Mouse (Mus musculus) C2C12 (cell line): ENCODE data around the gene Tatdn3. TPM values are rescaled to one million over a fixed set of nuclear protein-coding genes. Genes with fewer than 3 reads are reported as not detected.

ENCODE experiments used
- H3K27me3 ChIP-seq: one replicate; pipeline ENCODE4 v1.6.1; 2011; ENCODE audit not compliant: control insufficient read depth, insufficient read depth, insufficient read length
- H3K36me3 ChIP-seq: one replicate; pipeline ENCODE4 v1.6.1; 2011; ENCODE audit not compliant: control insufficient read depth, insufficient read depth
- H3K4me3 ChIP-seq: one replicate; pipeline ENCODE4 v1.5.1; 2011; ENCODE audit warnings: mild to moderate bottlenecking, control low read depth; ENCODE audit not compliant: poor library complexity, insufficient read depth, severe bottlenecking
- H3K79me2 ChIP-seq: one replicate; pipeline ENCODE4 v1.6.1; 2011; ENCODE audit not compliant: control insufficient read depth, insufficient read depth
- H3K79me3 ChIP-seq: one replicate; pipeline ENCODE4 v1.6.1; 2011; ENCODE audit warnings: low read depth, control low read depth
- H3ac ChIP-seq: one replicate; pipeline ENCODE3; 2011; ENCODE audit warnings: low read depth; ENCODE audit not compliant: control insufficient read depth, insufficient read length
- CEBPB ChIP-seq: IDR thresholded peaks from one replicate; pipeline ENCODE4 v1.6.1; 2011; ENCODE audit warnings: low read depth, mild to moderate bottlenecking, control low read depth, moderate library complexity
- CTCF ChIP-seq: IDR thresholded peaks from one replicate; pipeline ENCODE4 v1.5.1; 2011; ENCODE audit not compliant: control insufficient read depth, insufficient read depth, insufficient read length
- FOSL1 ChIP-seq: IDR thresholded peaks from one replicate; pipeline ENCODE4 v1.8.0; 2011; ENCODE audit warnings: mild to moderate bottlenecking, low read length; ENCODE audit not compliant: poor library complexity, insufficient read depth, severe bottlenecking
- MAX ChIP-seq: IDR thresholded peaks from one replicate; pipeline ENCODE4 v1.6.1; 2011; ENCODE audit warnings: mild to moderate bottlenecking, control low read depth
- MYOD1 ChIP-seq: IDR thresholded peaks from one replicate; pipeline ENCODE4 v1.6.1; 2011; ENCODE audit warnings: low read depth; ENCODE audit not compliant: control insufficient read depth, insufficient read length
- MYOG ChIP-seq: IDR thresholded peaks from one replicate; pipeline ENCODE4 v1.6.1; 2011; ENCODE audit not compliant: control insufficient read depth, insufficient read length; ENCODE audit errors: extremely low read depth
- USF1 ChIP-seq: IDR thresholded peaks from one replicate; pipeline ENCODE4 v1.6.1; 2011; ENCODE audit warnings: low read depth, mild to moderate bottlenecking, control low read depth, moderate library complexity
- long read RNA-seq, 2 experiments: library from polyadenylated mRNA; unstranded; transcript quantifications; one replicate each; pipeline ENCODE4 v2.0.0; 2019 to 2020
- polyA plus RNA-seq: library from polyadenylated mRNA; unstranded; fragments of >200 nt; fragmentation: generic; extraction: Trizol; gene quantifications from one replicate; pipeline ENCODE4 v1.2.1, GENCODE M21; 2012; ENCODE audit warnings: missing spikeins

Tatdn3 gene
- 6.1 TPM for polyA plus RNA-seq
- long read RNA-seq, experiment 1, partial matches to known transcripts, result 1 of 8 reads
- long read RNA-seq, experiment 1, other reads (novel, unspliced or antisense), result 3 of 8 reads
- long read RNA-seq, experiment 2, partial matches to known transcripts, result 0 of 1 reads
- long read RNA-seq, experiment 2, other reads (novel, unspliced or antisense), result 0 of 1 reads

DNA sequence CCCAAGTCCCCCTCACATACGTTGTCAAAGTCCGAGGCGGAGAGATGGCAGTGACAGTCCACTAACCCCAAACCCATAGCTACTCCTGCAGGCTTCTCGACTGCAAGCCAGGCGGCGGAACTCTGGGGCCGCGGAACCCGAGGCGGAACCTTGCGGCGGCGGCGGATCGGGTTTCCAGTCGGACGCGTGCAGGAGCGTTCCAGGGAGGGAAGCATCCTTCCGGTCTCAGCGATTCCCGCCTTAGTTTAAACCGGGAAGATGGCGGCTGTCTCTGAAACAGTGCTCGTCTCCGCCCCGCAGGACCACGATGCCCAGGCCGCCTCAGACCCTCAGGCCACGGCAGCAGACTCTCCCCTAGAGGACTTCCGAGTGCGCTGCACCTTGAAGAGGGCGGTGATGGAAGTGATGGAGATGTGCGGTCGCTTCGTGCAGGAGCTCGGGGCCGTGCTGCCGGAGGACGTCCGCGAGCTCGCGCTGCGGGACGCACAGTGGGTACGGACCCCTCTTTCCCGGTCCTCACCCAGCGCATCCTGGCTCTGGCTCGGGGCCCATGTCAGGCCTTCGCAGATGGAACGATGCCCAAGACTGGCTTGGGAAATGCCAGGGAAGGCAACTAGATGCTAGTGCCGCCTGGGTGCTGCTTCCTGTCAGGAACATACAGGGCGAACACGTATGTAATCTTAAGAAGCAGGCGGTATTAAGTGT, at the start of gene Tatdn3, which contains the start of gene Nsl1:
Gene Tatdn3 (minus strand): TSS at position 152 of the 705 bp plus-strand sequence.
Gene Nsl1 (plus strand): TSS at position 232 of the 705 bp plus-strand sequence.
- Histone ChIP-seq H3ac (peak within 1 kb of the TSS; percentile 92), H3K79me2 (peaks cover 52% of the 10 kb centered on the region), H3K27me3 (no peaks in the 10 kb centered on the region), H3K4me3 (peak within 1 kb of the TSS; percentile 84), H3K79me3 (peaks cover 37% of the 10 kb centered on the region), H3K36me3 (peaks cover 27% of the 10 kb centered on the region)
- TF ChIP-seq MAX, result peak; percentile 44
- no peak for TF ChIP-seq MYOG

DNA sequence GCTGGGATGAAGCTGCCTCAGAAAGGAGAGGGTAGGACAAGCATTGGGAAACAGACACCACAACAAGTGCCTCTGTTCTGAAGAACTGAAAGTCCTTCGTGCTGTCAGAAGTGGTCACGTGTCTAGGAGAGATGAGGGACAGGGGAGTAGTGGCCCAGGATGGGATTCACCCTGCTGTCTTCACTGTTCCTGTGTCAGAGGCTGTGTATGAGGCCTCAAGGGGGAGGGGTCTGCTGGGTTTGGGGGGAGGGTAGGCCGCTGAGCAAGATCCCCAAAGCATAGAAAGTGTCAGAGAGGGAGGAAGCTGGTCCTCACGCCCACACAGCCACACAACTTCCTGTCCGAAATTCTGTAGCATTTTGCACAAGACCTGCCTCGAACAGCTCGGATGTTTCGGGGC, 48.4 kb upstream of the Tatdn3 start:
- Histone ChIP-seq H3K4me3 (no peak overlapping the region), H3K79me2 (no peaks in the 10 kb centered on the region), H3K36me3 (no peaks in the 10 kb centered on the region), H3K27me3 (peaks cover 3% of the 10 kb centered on the region), H3K79me3 (no peaks in the 10 kb centered on the region), H3ac (no peak overlapping the region)
- TF ChIP-seq USF1 (no peak), FOSL1 (no peak), MYOG (no peak), CEBPB (no peak), MYOD1 (no peak), CTCF (no peak), MAX (no peak)

DNA sequence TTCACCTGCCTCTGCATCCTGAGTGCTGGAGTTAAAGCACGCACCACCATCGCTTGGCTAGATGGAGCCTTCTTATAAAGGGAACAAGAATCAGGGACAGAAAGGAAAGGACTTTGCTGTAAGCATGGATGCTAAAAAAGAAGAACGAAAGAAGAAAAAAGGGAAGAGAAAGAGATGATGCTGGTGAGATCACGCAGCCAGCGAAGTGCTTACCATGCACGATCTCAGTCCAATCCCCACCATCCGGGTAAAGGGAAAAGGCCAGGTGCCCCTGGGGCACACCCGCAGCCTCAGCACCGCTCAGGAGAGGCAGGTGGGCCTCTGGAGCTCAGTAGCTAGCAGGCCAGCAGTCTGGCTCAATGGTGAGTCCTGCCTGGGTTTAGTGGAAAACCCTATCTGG, 47.2 kb upstream of the Tatdn3 start:
- H3K79me2 ChIP-seq, result no peaks in the 10 kb centered on the region
- no peaks in the 10 kb centered on the region for H3K36me3 ChIP-seq
- H3K79me3 ChIP-seq, result no peaks in the 10 kb centered on the region
- no peak overlapping the region for H3ac ChIP-seq
- no peak for TF ChIP-seq MAX
- TF ChIP-seq CTCF, result no peak
- no peak for TF ChIP-seq FOSL1
- TF ChIP-seq MYOD1, result no peak
- TF ChIP-seq CEBPB, result no peak
- TF ChIP-seq MYOG, result no peak
- TF ChIP-seq USF1, result no peak
- no peak overlapping the region for H3K4me3 ChIP-seq
- peaks cover 3% of the 10 kb centered on the region for H3K27me3 ChIP-seq

DNA sequence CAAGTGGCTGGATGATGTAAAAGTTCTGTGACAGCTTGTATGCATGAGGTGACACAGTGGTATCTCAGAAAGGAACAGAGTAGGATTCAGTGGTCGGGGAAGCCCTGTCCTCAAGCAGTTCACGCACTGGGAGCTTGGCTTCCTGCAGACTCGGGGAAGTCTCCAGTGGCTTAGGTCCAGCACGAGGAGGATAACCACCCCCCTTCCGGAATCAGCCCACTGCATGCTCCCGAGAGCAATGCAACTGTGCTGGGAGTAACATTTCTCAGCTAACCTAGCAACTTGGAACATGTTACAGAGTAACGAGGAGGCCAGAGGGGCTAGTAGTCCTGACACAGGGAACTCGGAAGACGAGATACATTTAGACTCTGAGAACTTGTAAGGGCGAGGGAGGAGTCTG, 44.6 kb upstream of the Tatdn3 start:
- H3K79me3 ChIP-seq, result no peaks in the 10 kb centered on the region
- peaks cover 3% of the 10 kb centered on the region for H3K27me3 ChIP-seq
- no peak overlapping the region for H3K4me3 ChIP-seq
- TF ChIP-seq MAX (no peak), CEBPB (no peak), CTCF (no peak), USF1 (no peak), MYOD1 (no peak)
- H3K79me2 ChIP-seq, result no peaks in the 10 kb centered on the region
- H3K36me3 ChIP-seq, result no peaks in the 10 kb centered on the region
- no peak overlapping the region for H3ac ChIP-seq

DNA sequence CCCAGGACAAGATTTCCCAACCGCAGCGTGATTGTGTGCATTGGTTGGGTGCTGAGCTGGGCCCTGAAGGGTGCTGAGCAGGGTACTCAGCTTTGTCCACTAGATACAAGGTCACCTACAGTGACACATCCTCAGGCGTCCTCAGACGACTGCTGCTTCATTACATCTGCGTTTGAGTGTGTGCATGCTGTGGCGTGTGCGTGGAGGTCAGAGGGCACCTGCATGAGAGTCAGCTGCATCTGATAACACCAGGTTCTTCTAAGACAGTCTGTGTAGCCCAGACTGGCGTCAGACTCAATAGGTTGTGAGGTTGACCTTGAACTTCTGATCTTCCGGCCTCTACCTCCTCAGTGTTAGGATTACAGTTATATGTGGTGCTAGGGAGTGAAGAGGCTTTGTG, 42.5 kb upstream of the Tatdn3 start:
- no peaks in the 10 kb centered on the region for H3K36me3 ChIP-seq
- H3K27me3 ChIP-seq, result peaks cover 3% of the 10 kb centered on the region
- H3ac ChIP-seq, result no peak overlapping the region
- no peaks in the 10 kb centered on the region for H3K79me2 ChIP-seq
- TF ChIP-seq MAX (no peak), FOSL1 (no peak), MYOD1 (no peak), USF1 (no peak), MYOG (no peak), CTCF (no peak), CEBPB (no peak)
- H3K4me3 ChIP-seq, result no peak overlapping the region
- no peaks in the 10 kb centered on the region for H3K79me3 ChIP-seq
